Mouse (Mus musculus) limb, embryonic 11.5 days (tissue): ENCODE data around the gene Ttc30a1. TPM values are rescaled to one million over a fixed set of nuclear protein-coding genes. Genes with fewer than 3 reads are reported as not detected.

Source experiments
- ATAC-seq: fragments of 200-750 bp; cut with Nextera tagmentation; 2 replicates; pipeline ENCODE4 v1.8.0; 2017; ENCODE audit warnings: low read depth; ENCODE audit not compliant: insufficient number of reproducible peaks, low FRiP score, low TSS enrichment
- DNase-seq: peaks from one replicate; pipeline ENCODE4 v3.0.0-alpha.2; 2015; ENCODE audit warnings: low spot score
- H3K27ac ChIP-seq: fragments of 300-500 bp; sonication (generic); replicated peaks from 2 replicates; pipeline ENCODE4 v1.5.1; 2014; ENCODE audit warnings: low read depth, mild to moderate bottlenecking, low read length
- H3K27me3 ChIP-seq: fragments of 300-500 bp; sonication (generic); 2 replicates; pipeline ENCODE4 v1.6.1; 2014; ENCODE audit warnings: mild to moderate bottlenecking, low read length, mixed read lengths; ENCODE audit not compliant: control insufficient read depth, insufficient read depth
- H3K36me3 ChIP-seq: fragments of 300-500 bp; sonication (generic); 2 replicates; pipeline ENCODE4 v1.6.1; 2014; ENCODE audit warnings: mild to moderate bottlenecking, low read length, moderate library complexity, mixed read lengths; ENCODE audit not compliant: control insufficient read depth, insufficient read depth
- H3K4me1 ChIP-seq: fragments of 300-500 bp; sonication (generic); 2 replicates; pipeline ENCODE4 v1.6.1; 2014; ENCODE audit warnings: low read length, mixed read lengths; ENCODE audit not compliant: control insufficient read depth, insufficient read depth
- H3K4me2 ChIP-seq: fragments of 300-500 bp; sonication (generic); 2 replicates; pipeline ENCODE4 v1.6.1; 2014; ENCODE audit warnings: low read depth, mild to moderate bottlenecking, moderate library complexity; ENCODE audit not compliant: severe bottlenecking
- H3K4me3 ChIP-seq: fragments of 300-500 bp; sonication (generic); 2 replicates; pipeline ENCODE4 v1.5.1; 2014; ENCODE audit warnings: low read depth, low read length
- H3K9ac ChIP-seq: fragments of 300-500 bp; sonication (generic); 2 replicates; pipeline ENCODE4 v1.6.1; 2014; ENCODE audit warnings: mild to moderate bottlenecking, low read length
- H3K9me3 ChIP-seq: fragments of 300-500 bp; sonication (generic); 2 replicates; pipeline ENCODE4 v1.6.1; 2016; ENCODE audit warnings: low read length; ENCODE audit not compliant: control insufficient read depth
- WGBS: fragments of 180-500 bp; shearing (Covaris S2); extraction: QIAGEN DNeasy Blood & Tissue Kit; methylation state at CpG from one replicate; pipeline ENCODE4 v1.1.7; 2014; 5-methylcytosine and 5-hydroxymethylcytosine counted together
- polyA plus RNA-seq: library from polyadenylated mRNA; unstranded; fragments of >200 nt; fragmentation: Nextera tagmentation; extraction: Ambion mirVana; gene quantifications from 2 replicates; pipeline ENCODE4 v1.2.1, GENCODE M21; 2014

Ttc30a1 gene
- polyA plus RNA-seq, 1 experiment from 2014 or later, result 12.5 TPM

DNA sequence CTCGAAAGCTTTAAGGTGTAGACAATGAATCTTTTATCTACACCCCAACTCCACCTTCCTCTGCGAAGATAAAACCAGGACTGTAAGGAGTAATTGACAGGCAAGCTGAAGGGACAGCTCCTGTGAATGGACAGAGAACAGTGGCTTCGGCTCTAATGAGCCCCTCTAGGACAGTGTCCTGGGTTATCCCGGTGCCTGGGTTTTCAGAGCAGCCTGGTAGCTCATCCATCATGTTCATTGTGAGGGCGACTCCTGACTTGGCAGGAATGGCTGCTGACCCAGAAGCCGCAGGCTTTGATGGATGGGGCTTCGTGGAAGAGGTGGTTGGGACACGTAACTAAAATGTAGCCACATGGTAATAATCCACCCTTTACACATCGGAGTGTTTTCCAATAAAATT lies 21.1 kb upstream of the Ttc30a1 start:
- WGBS, result 24% methylated on average over 9 of the region's 9 CpGs
- H3K4me1 ChIP-seq, result peaks cover 7% of the 10 kb centered on the region; the same call in 1 of the 2 replicates
- no peak for ATAC-seq

DNA sequence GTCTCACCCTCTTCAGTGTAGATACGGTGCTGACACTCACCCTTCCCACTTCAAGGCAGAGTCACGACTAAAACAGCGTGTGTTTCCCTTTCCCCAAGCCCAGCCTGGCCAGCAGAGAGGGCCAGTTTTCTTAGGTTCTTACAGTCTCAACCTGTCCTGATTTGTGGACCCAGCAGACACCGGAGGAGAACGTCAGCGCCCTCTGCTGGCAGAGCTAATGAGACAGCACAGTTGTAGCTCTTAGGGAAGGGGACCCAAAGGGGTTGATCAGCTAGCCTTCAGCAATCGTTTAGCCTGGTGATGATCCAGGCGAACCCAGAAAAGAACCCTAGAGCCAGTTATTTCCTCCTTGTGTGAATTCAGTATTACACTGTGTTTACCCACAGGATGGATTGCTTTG lies 19.6 kb upstream of the Ttc30a1 start:
- no peak for ATAC-seq

More for the DNA sequence above, 21.1 kb upstream of the Ttc30a1 start:
- no peaks in the 10 kb centered on the region for H3K27me3 ChIP-seq
- no peaks in the 10 kb centered on the region for H3K36me3 ChIP-seq
- H3K4me3 ChIP-seq, result no peak overlapping the region
- DNase-seq, result no peak
- no peaks in the 10 kb centered on the region for H3K9me3 ChIP-seq
- H3K9ac ChIP-seq, result no peak overlapping the region
- no peak overlapping the region for H3K27ac ChIP-seq
- no peak overlapping the region for H3K4me2 ChIP-seq

DNA sequence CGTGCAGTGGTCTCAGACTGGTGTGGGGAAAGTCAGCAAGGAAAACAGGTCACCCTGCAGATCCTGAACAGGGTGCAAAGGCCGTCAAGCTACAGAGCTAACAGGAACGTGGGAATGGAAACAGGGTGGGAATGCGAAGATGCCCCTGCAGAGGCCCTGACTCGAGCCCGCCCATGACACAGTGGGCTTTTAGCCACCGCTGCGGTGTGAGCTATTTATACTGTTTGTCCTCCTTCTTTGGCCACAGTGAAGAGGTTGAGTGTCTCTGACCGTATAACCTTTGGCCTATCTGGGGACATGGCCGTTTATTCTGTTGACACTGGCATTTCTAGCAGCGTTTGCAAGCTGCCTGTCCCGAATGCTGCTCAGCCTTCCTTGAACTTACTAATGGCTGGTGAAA lies 17.9 kb upstream of the Ttc30a1 start:
- Histone ChIP-seq H3K9ac (no peak overlapping the region), H3K4me3 (no peak overlapping the region), H3K36me3 (no peaks in the 10 kb centered on the region), H3K4me2 (no peak overlapping the region), H3K27ac (no peak overlapping the region), H3K4me1 (peaks cover 7% of the 10 kb centered on the region; the same call in 1 of the 2 replicates), H3K9me3 (no peaks in the 10 kb centered on the region), H3K27me3 (no peaks in the 10 kb centered on the region)
- ATAC-seq (no peak), DNase-seq (no peak)
- 32% methylated on average over 12 of the region's 12 CpGs for WGBS

More for the DNA sequence above, 19.6 kb upstream of the Ttc30a1 start:
- Histone ChIP-seq H3K4me2 (no peak overlapping the region), H3K27ac (no peak overlapping the region), H3K9ac (no peak overlapping the region), H3K9me3 (no peaks in the 10 kb centered on the region), H3K27me3 (no peaks in the 10 kb centered on the region), H3K36me3 (no peaks in the 10 kb centered on the region), H3K4me3 (no peak overlapping the region), H3K4me1 (peaks cover 7% of the 10 kb centered on the region; the same call in 1 of the 2 replicates)
- WGBS, result 40% methylated on average over 8 of the region's 8 CpGs
- DNase-seq, result peak; percentile 78

DNA sequence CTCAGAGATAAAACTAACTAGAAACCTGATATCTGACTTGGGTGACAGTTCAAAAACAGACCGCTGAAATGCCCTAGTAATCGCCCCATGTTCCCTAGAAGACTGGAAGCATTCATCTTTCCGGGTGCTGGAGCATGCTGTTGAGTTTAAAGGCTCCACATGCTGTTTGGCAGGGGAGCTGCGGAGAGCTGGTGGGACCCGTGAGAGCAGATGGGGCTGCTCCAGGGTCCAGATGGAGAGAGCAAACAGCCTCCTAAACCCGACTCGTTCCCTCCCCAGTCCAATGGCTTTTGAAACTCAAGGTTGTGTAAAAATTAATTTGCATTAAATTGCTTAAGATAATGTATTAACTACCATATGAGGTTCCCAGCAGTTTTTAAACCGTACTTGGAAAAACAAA lies 16.9 kb upstream of the Ttc30a1 start:
- H3K27ac ChIP-seq, result no peak overlapping the region
- 32% methylated on average over 8 of the region's 8 CpGs for WGBS
- no peak for ATAC-seq

DNA sequence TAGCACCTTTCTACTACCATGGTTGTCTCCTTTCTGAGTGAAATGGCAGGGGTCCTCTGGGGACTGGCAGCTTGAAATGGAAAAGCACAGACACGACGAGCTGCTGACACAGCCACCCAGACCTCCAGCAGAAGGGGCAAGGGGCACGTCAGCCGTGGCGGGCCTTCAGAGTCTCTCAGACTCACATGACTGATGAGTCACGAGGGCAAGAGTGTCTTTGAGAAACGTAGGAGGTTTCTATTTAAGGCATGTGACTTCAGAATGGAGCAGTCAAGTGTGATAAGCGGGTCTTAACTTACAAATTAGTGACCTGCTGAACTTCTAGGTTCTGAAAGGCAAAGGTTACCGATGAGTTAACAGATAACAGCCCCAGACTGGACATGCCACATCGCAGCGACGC lies 16.0 kb upstream of the Ttc30a1 start:
- H3K9ac ChIP-seq, result no peak overlapping the region
- no peak for DNase-seq
- WGBS, result 42% methylated on average over 12 of the region's 12 CpGs
- H3K27ac ChIP-seq, result no peak overlapping the region
- no peak for ATAC-seq
- no peaks in the 10 kb centered on the region for H3K27me3 ChIP-seq
- no peaks in the 10 kb centered on the region for H3K9me3 ChIP-seq
- peaks cover 7% of the 10 kb centered on the region; the same call in 1 of the 2 replicates for H3K4me1 ChIP-seq
- no peak overlapping the region for H3K4me3 ChIP-seq
- H3K36me3 ChIP-seq, result no peaks in the 10 kb centered on the region
- H3K4me2 ChIP-seq, result no peak overlapping the region

More for the DNA sequence above, 16.9 kb upstream of the Ttc30a1 start:
- Histone ChIP-seq H3K9ac (no peak overlapping the region), H3K4me3 (no peak overlapping the region), H3K9me3 (no peaks in the 10 kb centered on the region), H3K36me3 (no peaks in the 10 kb centered on the region), H3K4me1 (peaks cover 7% of the 10 kb centered on the region; the same call in 1 of the 2 replicates), H3K4me2 (no peak overlapping the region), H3K27me3 (no peaks in the 10 kb centered on the region)
- DNase-seq, result no peak

DNA sequence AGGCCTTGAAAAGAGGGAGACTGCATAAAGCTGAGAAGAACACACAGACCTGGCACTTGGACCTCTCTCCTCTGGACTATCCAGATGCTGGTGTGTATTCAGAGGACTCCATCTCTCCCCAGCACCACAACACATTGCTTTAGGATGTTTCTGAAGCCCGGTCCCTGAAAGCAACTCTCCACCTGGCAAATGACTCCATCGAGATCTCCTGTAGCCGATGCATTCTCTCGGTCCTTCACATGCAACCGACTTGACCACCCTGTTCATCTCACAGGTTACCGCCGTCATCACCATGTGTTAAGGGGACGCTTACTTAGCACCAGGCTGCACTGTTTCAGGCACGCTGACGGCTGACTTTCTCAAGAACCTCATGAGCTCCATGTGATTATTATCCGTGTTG lies 13.1 kb upstream of the Ttc30a1 start:
- no peak for DNase-seq
- no peak overlapping the region for H3K4me2 ChIP-seq
- no peak for ATAC-seq
- no peak overlapping the region for H3K4me3 ChIP-seq
- no peaks in the 10 kb centered on the region for H3K9me3 ChIP-seq
- 94% methylated on average over 11 of the region's 11 CpGs for WGBS
- no peaks in the 10 kb centered on the region for H3K36me3 ChIP-seq
- H3K27ac ChIP-seq, result no peak overlapping the region
- H3K9ac ChIP-seq, result no peak overlapping the region
- no peaks in the 10 kb centered on the region for H3K27me3 ChIP-seq
- H3K4me1 ChIP-seq, result peaks cover 24% of the 10 kb centered on the region

DNA sequence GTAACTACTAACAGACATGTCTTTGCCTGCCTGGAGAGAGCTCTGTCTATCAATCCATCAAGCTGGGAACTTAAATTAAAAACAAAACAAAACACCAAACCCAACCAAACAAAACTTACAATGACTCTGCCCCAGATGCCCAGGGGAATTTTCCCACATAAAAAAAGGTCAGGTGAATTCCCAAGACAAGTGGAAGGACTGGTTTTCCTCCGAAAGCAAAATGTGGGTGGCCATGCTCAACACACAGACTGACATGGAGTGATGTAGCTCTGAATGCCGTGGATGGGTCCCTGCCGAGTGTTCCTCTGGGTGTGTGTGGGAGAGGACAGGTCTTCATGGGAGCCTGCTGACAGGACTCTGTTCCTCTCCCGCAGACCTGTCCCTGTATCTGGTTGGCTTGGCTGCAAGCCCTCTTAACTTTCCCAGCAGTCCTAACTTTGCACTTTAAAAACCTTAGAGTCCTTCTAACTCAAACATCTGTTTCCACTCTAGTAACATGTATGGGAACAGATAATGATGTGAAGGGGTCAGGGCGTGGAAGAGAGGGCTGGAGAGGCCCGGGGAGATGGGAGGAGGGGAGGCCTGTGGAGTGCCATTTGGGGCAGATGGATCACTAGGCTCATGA lies 9.9 kb upstream of the Ttc30a1 start:
- Histone ChIP-seq H3K4me1 (peaks cover 29% of the 10 kb centered on the region), H3K4me2 (no peak overlapping the region), H3K36me3 (no peaks in the 10 kb centered on the region), H3K9me3 (no peaks in the 10 kb centered on the region), H3K4me3 (no peak overlapping the region), H3K27ac (peak overlapping the region; percentile 62; the same call in 1 of the 2 replicates), H3K27me3 (no peaks in the 10 kb centered on the region), H3K9ac (peak overlapping the region; percentile 0; the same call in 1 of the 2 replicates)
- ATAC-seq (0 out of 2 replicates have a peak, but pooled peaks have one; percentile 28), DNase-seq (no peak)
- 8% methylated on average over 6 of the region's 6 CpGs for WGBS

DNA sequence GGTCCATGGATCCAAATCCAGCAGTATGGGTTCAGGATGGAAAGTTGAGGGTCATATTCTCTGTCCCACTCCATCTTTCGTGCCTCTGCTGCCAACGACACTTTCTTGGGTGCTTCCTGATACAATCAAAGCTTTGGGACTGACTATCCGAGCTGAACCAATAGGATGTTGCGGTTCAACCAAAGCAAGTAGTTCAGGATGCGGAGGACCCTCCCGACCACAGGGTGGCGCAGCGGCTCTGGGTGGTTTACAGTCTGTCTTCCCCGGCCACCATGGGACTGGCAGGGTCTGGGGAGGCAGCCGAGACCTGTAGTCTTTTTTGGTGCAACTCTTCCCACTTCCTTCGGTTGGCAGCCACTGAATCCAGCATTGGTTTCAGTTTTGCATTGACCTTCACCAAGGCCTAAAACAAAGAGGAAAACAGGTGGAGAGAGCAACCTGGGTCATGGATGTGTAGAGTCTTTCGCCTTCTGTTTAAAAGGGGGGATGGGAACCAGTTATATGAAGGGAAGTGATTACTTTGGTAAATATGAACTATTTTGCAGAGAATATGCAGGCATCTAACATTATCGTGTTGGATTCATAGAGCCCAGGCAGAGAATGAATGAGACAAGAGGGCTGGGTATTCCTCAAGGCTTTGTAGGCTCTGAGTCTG lies 9.2 kb upstream of the Ttc30a1 start:
- no peak overlapping the region for H3K4me2 ChIP-seq
- WGBS, result 37% methylated on average over 13 of the region's 13 CpGs
- DNase-seq, result peak; percentile 85
- H3K9ac ChIP-seq, result no peak overlapping the region
- H3K9me3 ChIP-seq, result no peaks in the 10 kb centered on the region
- no peaks in the 10 kb centered on the region for H3K27me3 ChIP-seq
- H3K27ac ChIP-seq, result no peak overlapping the region
- H3K4me3 ChIP-seq, result no peak overlapping the region
- peaks cover 34% of the 10 kb centered on the region for H3K4me1 ChIP-seq
- ATAC-seq, result no peak
- H3K36me3 ChIP-seq, result no peaks in the 10 kb centered on the region
